Mouse (Mus musculus): ENCODE measurements around the gene Tgm1. TPM values are rescaled to one million over a fixed set of nuclear protein-coding genes. Genes with fewer than 3 reads are reported as not detected.

Tgm1 gene
- polyA plus RNA-seq, 2 experiments = 2.0 to 2.4 TPM

GRCm38 (mm10) chr14:55726261-55726660 is 12.5 kb upstream of the Tgm1 start:
- H3K4me2 ChIP-seq (ENCODE audit: low read depth) = no peak overlapping the region
- no peak overlapping the region for H3K9ac ChIP-seq (replicated peaks)

GRCm38 (mm10) chr14:55724411-55724871 is 10.7 kb upstream of the Tgm1 start:
- H3K4me2 ChIP-seq (ENCODE audit: low read depth) = no peak overlapping the region
- H3K27ac ChIP-seq = no peak overlapping the region
- peaks cover 20 to 21% of the 10 kb centered on the region in 2 experiments; a peak in 3 of 4 replicates for H3K4me1 ChIP-seq (replicated peaks; ENCODE audit: control insufficient read depth in 2 of 2, insufficient read depth in 2 of 2, low read length in 1 of 2)

More at GRCm38 (mm10) chr14:55726261-55726660, 12.5 kb upstream of the Tgm1 start:
- no peaks in the 10 kb centered on the region for H3K27me3 ChIP-seq (ENCODE audit: control insufficient read depth, insufficient read depth, low read length)
- H3K9me3 ChIP-seq (ENCODE audit: control insufficient read depth, low read length) = no peaks in the 10 kb centered on the region
- H3K27ac ChIP-seq = no peak overlapping the region
- DNase-seq (ENCODE audit: low read depth in 3 of 3, low spot score in 3 of 3) = no peak
- no peaks in the 10 kb centered on the region for H3K36me3 ChIP-seq (replicated peaks; ENCODE audit: control insufficient read depth, insufficient read depth, low read depth)
- H3K4me1 ChIP-seq (replicated peaks; ENCODE audit: control insufficient read depth in 2 of 2, insufficient read depth in 2 of 2, low read length in 1 of 2) = peaks cover 20% of the 10 kb centered on the region in 2 experiments; a peak in 3 of 4 replicates
- ATAC-seq (ENCODE audit: insufficient read depth) = no peak
- no peak overlapping the region for H3K4me3 ChIP-seq (ENCODE audit: insufficient read depth in 1 of 2, low read depth in 2 of 2, low read length in 2 of 2)
- TF ChIP-seq CTCF (IDR thresholded peaks at IDR 0.05; ENCODE audit: low read depth) (no peak), EP300 (IDR thresholded peaks at IDR 0.05; ENCODE audit: low read depth) (no peak)

GRCm38 (mm10) chr14:55723433-55723832 is 9.7 kb upstream of the Tgm1 start:
- no peak overlapping the region for H3K4me2 ChIP-seq (ENCODE audit: low read depth)
- WGBS (ENCODE audit: insufficient replicate concordance) = 54% methylated on average over 7 of the region's 7 CpGs
- no peaks in the 10 kb centered on the region for H3K9me3 ChIP-seq (ENCODE audit: control insufficient read depth, low read length)
- no peak for DNase-seq (ENCODE audit: low read depth in 3 of 3, low spot score in 3 of 3)
- peak overlapping the region; percentile 1 for H3K27ac ChIP-seq
- no peak for ATAC-seq (ENCODE audit: insufficient read depth)
- no peak overlapping the region for H3K9ac ChIP-seq (replicated peaks)
- no peak for TF ChIP-seq EP300 (IDR thresholded peaks at IDR 0.05; ENCODE audit: low read depth)
- no peak for TF ChIP-seq CTCF (IDR thresholded peaks at IDR 0.05; ENCODE audit: low read depth)
- no peak overlapping the region for H3K4me3 ChIP-seq (ENCODE audit: insufficient read depth in 1 of 2, low read depth in 2 of 2, low read length in 2 of 2)
- peaks cover 20 to 21% of the 10 kb centered on the region in 2 experiments; a peak in 3 of 4 replicates for H3K4me1 ChIP-seq (replicated peaks; ENCODE audit: control insufficient read depth in 2 of 2, insufficient read depth in 2 of 2, low read length in 1 of 2)
- H3K27me3 ChIP-seq (ENCODE audit: control insufficient read depth, insufficient read depth, low read length) = no peaks in the 10 kb centered on the region
- no peaks in the 10 kb centered on the region for H3K36me3 ChIP-seq (replicated peaks; ENCODE audit: control insufficient read depth, insufficient read depth, low read depth)

More at GRCm38 (mm10) chr14:55724411-55724871, 10.7 kb upstream of the Tgm1 start:
- no peak for DNase-seq (ENCODE audit: low read depth in 3 of 3, low spot score in 3 of 3)
- H3K27me3 ChIP-seq (ENCODE audit: control insufficient read depth, insufficient read depth, low read length) = no peaks in the 10 kb centered on the region
- H3K4me3 ChIP-seq (ENCODE audit: insufficient read depth in 1 of 2, low read depth in 2 of 2, low read length in 2 of 2) = no peak overlapping the region
- no peak overlapping the region for H3K9ac ChIP-seq (replicated peaks)
- TF ChIP-seq EP300 (IDR thresholded peaks at IDR 0.05; ENCODE audit: low read depth) = 0 out of 2 replicates have a peak, but pooled peaks have one; percentile 24
- no peak for TF ChIP-seq CTCF (IDR thresholded peaks at IDR 0.05; ENCODE audit: low read depth)
- 22% methylated on average over 8 of the region's 8 CpGs for WGBS (ENCODE audit: insufficient replicate concordance)
- H3K9me3 ChIP-seq (ENCODE audit: control insufficient read depth, low read length) = no peaks in the 10 kb centered on the region
- ATAC-seq (ENCODE audit: insufficient read depth) = no peak
- no peaks in the 10 kb centered on the region for H3K36me3 ChIP-seq (replicated peaks; ENCODE audit: control insufficient read depth, insufficient read depth, low read depth)

- peak overlapping the region; percentile 7; the same call in 1 of the 2 replicates for H3K9ac ChIP-seq (replicated peaks)
- no peak for DNase-seq (ENCODE audit: low read depth in 3 of 3, low spot score in 3 of 3)
Measured at GRCm38 (mm10) chr14:55722438-55722945, 8.8 kb upstream of the Tgm1 start.

GRCm38 (mm10) chr14:55721700-55722437 is 8.1 kb upstream of the Tgm1 start, which contains the start of gene Rabggta:
Rabggta (minus strand) TSS chr14:55722263.
- peak; percentile 85 to 86 (median 85) for DNase-seq (ENCODE audit: low read depth in 3 of 3, low spot score in 3 of 3)
- peak within 1 kb of the TSS; percentile 82 for H3K4me2 ChIP-seq (ENCODE audit: low read depth)
- ATAC-seq (ENCODE audit: insufficient read depth) = peak; percentile 92
- WGBS (ENCODE audit: insufficient replicate concordance) = under 1% methylated on average over 47 of the region's 50 CpGs
- no peaks in the 10 kb centered on the region for H3K36me3 ChIP-seq (replicated peaks; ENCODE audit: control insufficient read depth, insufficient read depth, low read depth)
- H3K27me3 ChIP-seq (ENCODE audit: control insufficient read depth, insufficient read depth, low read length) = no peaks in the 10 kb centered on the region
- TF ChIP-seq CTCF (IDR thresholded peaks at IDR 0.05; ENCODE audit: low read depth) (peak; percentile 99), EP300 (IDR thresholded peaks at IDR 0.05; ENCODE audit: low read depth) (no peak)
- peak within 1 kb of the TSS; percentile 79 for H3K4me3 ChIP-seq (ENCODE audit: insufficient read depth in 1 of 2, low read depth in 2 of 2, low read length in 2 of 2)
- peaks cover 20 to 21% of the 10 kb centered on the region in 2 experiments; a peak in 3 of 4 replicates for H3K4me1 ChIP-seq (replicated peaks; ENCODE audit: control insufficient read depth in 2 of 2, insufficient read depth in 2 of 2, low read length in 1 of 2)
- peak within 1 kb of the TSS; percentile 33 for H3K27ac ChIP-seq
- H3K9me3 ChIP-seq (ENCODE audit: control insufficient read depth, low read length) = no peaks in the 10 kb centered on the region
- H3K9ac ChIP-seq (replicated peaks) = peak within 1 kb of the TSS; percentile 72

More at GRCm38 (mm10) chr14:55722438-55722945, 8.8 kb upstream of the Tgm1 start:
- 19% methylated on average over 8 of the region's 8 CpGs for WGBS (ENCODE audit: insufficient replicate concordance)
- Histone ChIP-seq H3K36me3 (replicated peaks; ENCODE audit: control insufficient read depth, insufficient read depth, low read depth) (no peaks in the 10 kb centered on the region), H3K27me3 (ENCODE audit: control insufficient read depth, insufficient read depth, low read length) (no peaks in the 10 kb centered on the region), H3K27ac (peak overlapping the region; percentile 1), H3K4me3 (ENCODE audit: insufficient read depth in 1 of 2, low read depth in 2 of 2, low read length in 2 of 2) (peak overlapping the region in 1 of 2 experiments; percentile 79; a peak in 2 of 4 replicates), H3K9me3 (ENCODE audit: control insufficient read depth, low read length) (no peaks in the 10 kb centered on the region), H3K4me1 (replicated peaks; ENCODE audit: control insufficient read depth in 2 of 2, insufficient read depth in 2 of 2, low read length in 1 of 2) (peaks cover 20 to 21% of the 10 kb centered on the region in 2 experiments; a peak in 3 of 4 replicates), H3K4me2 (ENCODE audit: low read depth) (peak overlapping the region; percentile 82)
- ATAC-seq (ENCODE audit: insufficient read depth) = peak; percentile 2; the same call in 1 of the 2 replicates
- no peak for TF ChIP-seq EP300 (IDR thresholded peaks at IDR 0.05; ENCODE audit: low read depth)
- no peak for TF ChIP-seq CTCF (IDR thresholded peaks at IDR 0.05; ENCODE audit: low read depth)
